Mouse (Mus musculus): ENCODE data around the gene Polr3h.

DNA sequence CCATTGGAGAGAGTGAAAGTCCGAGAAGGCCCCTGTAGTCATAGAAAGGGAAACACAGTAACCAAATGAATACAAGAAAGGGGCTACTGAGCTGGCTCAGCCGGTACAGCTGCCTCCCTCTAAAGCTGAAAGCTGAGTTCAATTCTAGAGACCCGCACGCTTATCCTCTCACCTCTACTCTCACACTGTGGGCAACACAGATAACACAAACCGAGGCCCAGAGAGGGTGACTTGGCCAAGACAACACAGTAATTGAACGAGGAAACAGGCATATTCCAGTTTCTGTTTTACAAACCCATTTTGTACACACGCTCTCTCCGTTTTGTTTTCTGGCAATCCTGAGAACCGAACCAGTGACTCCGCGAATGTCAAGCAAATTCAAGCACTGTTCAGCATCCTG lies 1.1 kb downstream of the Polr3h start:
- no peak for TF ChIP-seq POLR2A (IDR thresholded peaks at IDR 0.05; ENCODE audit: borderline replicate concordance, extremely low read depth, insufficient read depth, insufficient read length, poor library complexity, severe bottlenecking)
- TF ChIP-seq CTCF (IDR thresholded peaks at IDR 0.05; ENCODE audit: borderline replicate concordance, extremely low read depth, insufficient read depth, insufficient read length): no peak

All from brain, embryonic 14.5 days (tissue).